Mouse (Mus musculus) forebrain, embryonic 13.5 days (tissue): ENCODE measurements at regions not wholly inside any gene's neighbourhood (a gene's known extent, or its start where the extent isn't known, plus 50 kb on each side); places are given as distances from the start of the nearest gene placed in this dataset.
A peak's percentile ranks its signal among the peaks of the same experiment; 100 is the strongest.

Experiments used
- ATAC-seq: fragments of 200-750 bp; cut with Nextera tagmentation; 2 replicates; pipeline ENCODE4 v1.8.0; 2017
- H3K27ac ChIP-seq: fragments of 300-500 bp; sonication (generic); 2 replicates; pipeline ENCODE4 v1.5.1; 2015; ENCODE audit warnings: inconsistent platforms, mild to moderate bottlenecking, moderate library complexity
- H3K27me3 ChIP-seq: fragments of 300-500 bp; sonication (generic); 2 replicates; pipeline ENCODE4 v1.6.1; 2015; ENCODE audit warnings: mild to moderate bottlenecking, inconsistent platforms
- H3K36me3 ChIP-seq: fragments of 300-500 bp; sonication (generic); 2 replicates; pipeline ENCODE4 v1.6.1; 2015; ENCODE audit warnings: mild to moderate bottlenecking, inconsistent platforms; ENCODE audit not compliant: poor library complexity, severe bottlenecking
- H3K4me1 ChIP-seq: fragments of 300-500 bp; sonication (generic); 2 replicates; pipeline ENCODE4 v1.6.1; 2015; ENCODE audit warnings: inconsistent platforms
- H3K4me2 ChIP-seq: fragments of 300-500 bp; sonication (generic); 2 replicates; pipeline ENCODE4 v1.6.1; 2015; ENCODE audit warnings: inconsistent platforms, mild to moderate bottlenecking, moderate library complexity
- H3K4me3 ChIP-seq: fragments of 300-500 bp; sonication (generic); 2 replicates; pipeline ENCODE4 v1.5.1; 2015; ENCODE audit warnings: mild to moderate bottlenecking, inconsistent platforms
- H3K9ac ChIP-seq: fragments of 300-500 bp; sonication (generic); 2 replicates; pipeline ENCODE4 v1.6.1; 2015; ENCODE audit warnings: mild to moderate bottlenecking, inconsistent platforms
- H3K9me3 ChIP-seq: fragments of 300-500 bp; sonication (generic); replicated peaks from 2 replicates; pipeline ENCODE4 v1.6.1; 2016; ENCODE audit warnings: inconsistent platforms
- WGBS: fragments of 180-500 bp; shearing (Covaris S2); methylation state at CpG from one replicate; pipeline ENCODE4 v1.1.7; 2015; 5-methylcytosine and 5-hydroxymethylcytosine counted together

DNA sequence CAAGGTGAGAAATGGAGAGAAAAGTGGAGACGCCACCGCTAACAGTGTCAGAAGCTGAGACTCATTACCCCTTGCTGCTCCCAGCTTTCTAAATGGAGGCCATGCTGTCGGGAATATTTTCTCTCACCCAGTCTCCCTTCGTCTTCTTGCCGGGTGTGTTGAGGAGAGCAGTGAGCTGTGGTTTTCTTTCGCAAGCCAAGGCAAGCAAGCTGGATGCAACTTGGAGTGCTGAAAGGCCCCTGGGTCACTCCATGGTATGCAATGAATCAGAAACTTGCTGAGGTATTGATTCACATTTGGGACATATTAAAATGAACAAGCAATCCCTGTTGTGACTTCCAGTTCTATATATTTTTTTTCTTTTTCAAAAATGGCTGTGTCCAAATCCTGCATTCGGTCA lies 308.8 kb upstream of the Sox9 start:
- Histone ChIP-seq H3K4me3 (no peak overlapping the region), H3K9ac (no peak overlapping the region), H3K36me3 (no peaks in the 10 kb centered on the region), H3K27ac (no peak overlapping the region), H3K9me3 (no peaks in the 10 kb centered on the region), H3K27me3 (no peaks in the 10 kb centered on the region), H3K4me2 (no peak overlapping the region), H3K4me1 (no peaks in the 10 kb centered on the region)
- WGBS, result 88% methylated on average over 7 of the region's 7 CpGs
- ATAC-seq, result no peak

DNA sequence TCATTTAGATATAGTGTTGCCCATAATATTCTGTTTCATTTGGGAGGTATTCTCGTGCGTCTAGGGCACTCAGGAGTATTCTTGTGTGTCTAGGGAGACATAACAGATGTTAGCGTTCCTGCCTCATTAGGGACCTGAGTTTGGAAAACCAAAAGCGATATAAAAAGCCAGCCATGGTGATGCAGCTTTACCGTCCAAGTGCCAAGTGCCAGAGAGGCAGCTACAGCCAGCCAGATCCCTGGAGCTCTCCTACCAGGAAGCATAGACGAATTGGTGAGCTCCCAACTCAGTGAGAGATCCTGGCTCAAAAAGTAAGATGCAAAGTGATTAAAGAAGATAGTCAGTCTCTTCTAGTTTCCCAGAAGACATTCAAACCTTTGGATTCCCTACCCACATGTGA lies 308.3 kb upstream of the Sox9 start:
- Histone ChIP-seq H3K27ac (no peak overlapping the region), H3K27me3 (no peaks in the 10 kb centered on the region), H3K4me3 (no peak overlapping the region), H3K4me1 (no peaks in the 10 kb centered on the region), H3K9ac (no peak overlapping the region), H3K4me2 (no peak overlapping the region), H3K9me3 (no peaks in the 10 kb centered on the region), H3K36me3 (no peaks in the 10 kb centered on the region)
- ATAC-seq, result no peak
- 81% methylated on average over 6 of the region's 6 CpGs for WGBS

DNA sequence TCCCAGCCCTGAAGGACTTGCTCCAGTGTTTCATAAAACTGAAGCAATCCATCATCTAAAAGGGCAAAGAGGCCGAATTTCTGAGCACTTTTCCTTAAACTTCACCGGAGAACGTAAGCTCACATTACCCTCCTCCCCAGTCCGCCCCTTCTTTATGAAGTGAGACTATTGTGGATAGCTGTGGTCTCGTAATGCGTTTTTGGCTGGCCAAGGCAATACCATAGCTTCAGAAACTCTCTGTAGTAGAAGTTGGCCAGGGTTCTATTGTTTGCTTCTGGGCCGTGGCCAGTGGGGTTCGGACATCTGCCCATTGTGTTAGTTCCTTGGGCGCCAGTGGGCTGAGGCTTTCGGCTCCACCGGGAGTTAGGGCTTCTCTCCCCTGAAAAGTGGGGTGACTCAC lies 301.7 kb upstream of the Sox9 start:
- 0 out of 2 replicates have a peak, but pooled peaks have one; percentile 38 for ATAC-seq
- Histone ChIP-seq H3K36me3 (no peaks in the 10 kb centered on the region), H3K9ac (no peak overlapping the region), H3K27me3 (no peaks in the 10 kb centered on the region), H3K27ac (no peak overlapping the region), H3K4me1 (peaks cover 4% of the 10 kb centered on the region), H3K4me3 (no peak overlapping the region), H3K4me2 (peak overlapping the region; percentile 18; the same call in 1 of the 2 replicates), H3K9me3 (no peaks in the 10 kb centered on the region)
- 75% methylated on average over 11 of the region's 11 CpGs for WGBS

DNA sequence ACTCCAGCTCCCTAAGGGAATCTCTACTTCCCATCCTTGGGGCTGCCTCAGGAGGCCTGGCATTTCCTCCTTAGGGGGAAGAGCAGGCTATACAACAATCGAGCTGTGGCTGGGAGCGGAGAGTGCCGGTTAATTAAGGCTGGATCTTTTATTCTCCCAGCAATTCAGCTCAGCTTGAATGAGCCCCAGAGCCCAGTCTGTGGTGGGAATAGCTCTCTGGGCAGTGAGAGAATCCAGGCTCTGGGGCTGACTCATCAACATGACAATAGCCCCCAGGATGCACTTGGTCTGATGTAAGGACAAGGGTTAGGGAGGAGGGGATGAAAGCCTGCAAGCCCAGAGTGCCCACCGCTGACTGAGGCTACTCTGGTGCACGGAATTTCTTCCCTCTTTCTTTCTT lies 280.2 kb upstream of the Sox9 start:
- peak overlapping the region; percentile 21 for H3K4me2 ChIP-seq
- H3K27me3 ChIP-seq, result no peaks in the 10 kb centered on the region
- peak; percentile 98 for ATAC-seq
- no peaks in the 10 kb centered on the region for H3K9me3 ChIP-seq
- 0 out of 2 replicates have a peak overlapping the region, but pooled peaks have one; percentile 27 for H3K9ac ChIP-seq
- H3K4me3 ChIP-seq, result no peak overlapping the region
- WGBS, result 1% methylated on average over 5 of the region's 5 CpGs
- no peaks in the 10 kb centered on the region for H3K36me3 ChIP-seq
- H3K27ac ChIP-seq, result peak overlapping the region; percentile 71
- peaks cover 34% of the 10 kb centered on the region for H3K4me1 ChIP-seq

DNA sequence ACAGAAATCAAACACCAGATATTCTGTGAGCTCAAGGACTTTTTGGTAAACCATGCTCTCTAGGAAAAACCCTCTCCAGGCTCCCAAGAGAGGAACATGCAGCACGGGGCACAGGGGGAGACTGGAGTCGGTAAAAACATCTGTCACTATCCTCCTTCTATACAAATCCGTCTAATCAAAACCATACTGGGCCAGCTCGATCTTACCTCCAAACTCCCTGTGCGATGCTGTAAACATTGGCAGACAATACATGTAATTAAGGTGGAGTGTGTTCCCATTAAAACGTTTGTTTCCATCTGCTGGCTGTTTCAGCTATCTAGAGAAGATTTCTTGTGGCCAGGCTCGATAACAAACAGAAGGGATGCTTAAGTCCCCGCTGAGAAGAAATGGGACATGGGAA lies 262.9 kb upstream of the Sox9 start:
- no peak overlapping the region for H3K9ac ChIP-seq
- no peaks in the 10 kb centered on the region for H3K36me3 ChIP-seq
- H3K27ac ChIP-seq, result no peak overlapping the region
- no peaks in the 10 kb centered on the region for H3K27me3 ChIP-seq
- no peak for ATAC-seq
- no peaks in the 10 kb centered on the region for H3K9me3 ChIP-seq
- H3K4me1 ChIP-seq, result peaks cover 5% of the 10 kb centered on the region; the same call in 1 of the 2 replicates
- H3K4me3 ChIP-seq, result no peak overlapping the region
- 55% methylated on average over 8 of the region's 8 CpGs for WGBS
- H3K4me2 ChIP-seq, result no peak overlapping the region

DNA sequence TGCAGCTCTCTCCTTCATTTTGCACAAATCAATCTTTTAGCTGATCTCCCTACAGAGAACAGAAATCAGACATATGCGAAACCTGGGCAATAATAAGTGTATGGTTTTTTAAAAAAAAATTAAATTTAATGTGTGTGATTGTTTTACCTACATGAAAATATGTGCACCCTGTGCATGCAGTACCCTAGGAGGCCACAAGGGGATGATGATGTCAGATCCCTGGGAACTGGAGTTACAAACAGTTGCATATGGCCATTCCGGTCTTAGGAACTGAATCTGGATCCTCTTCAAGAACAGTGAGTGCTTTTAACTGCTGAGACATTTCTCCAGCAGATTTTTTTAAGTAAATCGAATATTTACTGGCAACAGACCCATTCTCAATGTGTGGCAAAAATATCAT lies 257.0 kb upstream of the Sox9 start:
- Histone ChIP-seq H3K9me3 (no peaks in the 10 kb centered on the region), H3K4me2 (no peak overlapping the region), H3K27ac (no peak overlapping the region), H3K4me1 (peaks cover under 1% of the 10 kb centered on the region; the same call in 1 of the 2 replicates), H3K36me3 (no peaks in the 10 kb centered on the region), H3K9ac (no peak overlapping the region), H3K4me3 (no peak overlapping the region), H3K27me3 (no peaks in the 10 kb centered on the region)
- 93% methylated on average over 3 of the region's 3 CpGs for WGBS
- no peak for ATAC-seq

DNA sequence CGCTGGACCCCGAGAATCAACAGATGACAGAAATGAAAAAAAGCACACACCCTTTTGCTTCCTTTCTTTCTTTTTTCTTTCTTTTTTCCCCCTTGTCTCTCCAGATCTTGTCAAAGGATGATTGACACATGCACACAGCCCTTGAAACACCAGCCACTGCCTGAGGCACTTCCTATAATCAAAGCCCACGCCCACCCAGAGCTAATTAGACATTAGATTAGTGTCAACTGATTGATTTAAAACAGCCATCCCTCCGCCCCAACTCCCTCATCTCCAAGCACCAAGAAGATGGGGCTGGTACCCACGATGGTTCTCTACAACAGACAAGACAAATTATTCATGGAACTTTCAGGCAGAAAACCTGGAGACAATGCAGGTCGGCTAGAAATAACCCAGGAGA lies 239.5 kb upstream of the Sox9 start:
- Histone ChIP-seq H3K4me3 (no peak overlapping the region), H3K36me3 (no peaks in the 10 kb centered on the region), H3K4me2 (peak overlapping the region; percentile 10; the same call in 1 of the 2 replicates), H3K27ac (no peak overlapping the region; the same call in 1 of the 2 replicates), H3K9ac (no peak overlapping the region), H3K27me3 (no peaks in the 10 kb centered on the region), H3K4me1 (peaks cover 26% of the 10 kb centered on the region), H3K9me3 (no peaks in the 10 kb centered on the region)
- 3% methylated on average over 6 of the region's 6 CpGs for WGBS
- ATAC-seq, result peak; percentile 57; the same call in 1 of the 2 replicates

DNA sequence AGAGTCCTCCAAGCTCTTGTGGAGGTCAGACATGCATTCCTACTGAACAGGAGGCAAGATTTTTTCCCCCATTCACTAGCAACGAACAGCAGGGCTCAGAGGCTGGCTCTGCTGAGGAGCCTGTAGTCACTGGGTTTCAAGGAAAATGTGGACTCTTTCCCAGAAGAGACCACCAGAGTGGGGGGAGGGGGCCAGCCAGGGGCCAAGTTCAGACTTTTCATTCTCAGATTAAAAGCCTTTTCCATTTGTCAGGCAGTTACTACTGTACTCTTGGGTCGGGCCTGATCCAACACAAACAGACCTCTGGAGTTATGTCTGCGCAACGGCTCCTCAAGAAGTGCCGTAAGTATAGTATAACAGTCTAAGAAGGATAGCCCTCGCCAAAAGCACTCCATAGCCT lies 238.6 kb upstream of the Sox9 start:
- 68% methylated on average over 6 of the region's 6 CpGs for WGBS
- no peaks in the 10 kb centered on the region for H3K9me3 ChIP-seq
- H3K27ac ChIP-seq, result no peak overlapping the region
- H3K36me3 ChIP-seq, result no peaks in the 10 kb centered on the region
- peaks cover 26% of the 10 kb centered on the region for H3K4me1 ChIP-seq
- no peak overlapping the region for H3K4me2 ChIP-seq
- H3K4me3 ChIP-seq, result no peak overlapping the region
- no peak for ATAC-seq
- H3K27me3 ChIP-seq, result no peaks in the 10 kb centered on the region
- no peak overlapping the region for H3K9ac ChIP-seq

DNA sequence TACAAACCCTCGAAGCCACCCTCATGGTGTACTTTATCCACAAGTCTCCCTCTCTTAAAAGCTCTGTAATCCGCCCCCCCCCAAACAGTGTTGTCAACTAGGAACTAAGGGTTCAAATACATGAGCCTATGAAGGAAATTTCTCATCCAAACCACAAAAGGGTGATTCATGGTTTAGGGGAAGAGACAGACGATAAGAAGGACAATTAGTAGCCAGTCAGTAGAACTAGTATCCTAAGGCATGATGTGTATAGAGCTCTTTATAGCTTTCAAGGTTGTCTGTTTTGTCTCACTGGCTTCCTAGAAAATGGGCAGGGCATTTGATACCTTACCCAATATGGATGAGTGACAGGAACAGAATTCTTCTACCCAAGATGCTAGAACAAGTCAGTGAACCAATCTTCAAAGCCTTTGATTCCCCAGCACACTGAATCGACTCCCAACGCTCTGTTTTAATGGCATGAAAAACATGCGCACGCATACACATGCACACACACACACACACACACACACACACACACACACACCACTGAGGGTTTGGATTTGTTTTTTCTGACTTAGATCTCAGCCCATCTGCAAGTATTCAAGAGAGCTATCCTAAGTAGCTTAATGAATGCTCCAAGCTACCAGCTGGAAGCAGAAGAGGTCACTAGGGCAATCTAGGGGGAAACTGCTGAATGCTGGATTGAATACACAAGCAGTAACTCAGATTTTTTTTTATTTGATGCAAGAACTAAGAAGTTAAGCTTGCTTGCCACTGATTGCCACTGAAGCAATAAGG lies 236.6 kb upstream of the Sox9 start:
- ATAC-seq, result no peak
- 58% methylated on average over 7 of the region's 7 CpGs for WGBS
- Histone ChIP-seq H3K4me3 (no peak overlapping the region), H3K9me3 (no peaks in the 10 kb centered on the region), H3K4me2 (no peak overlapping the region), H3K27me3 (no peaks in the 10 kb centered on the region), H3K9ac (no peak overlapping the region), H3K4me1 (peaks cover 26% of the 10 kb centered on the region), H3K27ac (no peak overlapping the region), H3K36me3 (no peaks in the 10 kb centered on the region)

DNA sequence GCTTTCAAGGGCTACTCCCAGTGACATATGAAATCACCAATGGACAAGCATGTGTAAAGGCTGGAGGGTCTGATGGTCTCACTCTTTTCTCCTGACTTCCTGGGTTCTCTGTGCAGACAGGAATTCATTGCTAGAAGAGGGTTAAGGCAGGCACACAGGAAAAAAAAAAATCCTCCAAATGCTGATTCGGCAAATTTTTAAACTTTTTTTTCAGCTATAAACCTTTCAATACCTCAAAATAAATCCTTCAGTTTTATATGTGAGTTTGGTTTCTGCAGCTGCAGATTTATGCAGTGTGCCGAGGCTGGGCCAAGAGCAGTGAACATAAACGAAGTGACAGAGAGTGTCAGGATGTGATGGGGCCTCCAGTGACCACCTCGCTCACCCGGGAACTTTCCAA lies 235.9 kb upstream of the Sox9 start:
- H3K4me2 ChIP-seq, result no peak overlapping the region
- WGBS, result 73% methylated on average over 5 of the region's 5 CpGs
- no peak overlapping the region for H3K27ac ChIP-seq

DNA sequence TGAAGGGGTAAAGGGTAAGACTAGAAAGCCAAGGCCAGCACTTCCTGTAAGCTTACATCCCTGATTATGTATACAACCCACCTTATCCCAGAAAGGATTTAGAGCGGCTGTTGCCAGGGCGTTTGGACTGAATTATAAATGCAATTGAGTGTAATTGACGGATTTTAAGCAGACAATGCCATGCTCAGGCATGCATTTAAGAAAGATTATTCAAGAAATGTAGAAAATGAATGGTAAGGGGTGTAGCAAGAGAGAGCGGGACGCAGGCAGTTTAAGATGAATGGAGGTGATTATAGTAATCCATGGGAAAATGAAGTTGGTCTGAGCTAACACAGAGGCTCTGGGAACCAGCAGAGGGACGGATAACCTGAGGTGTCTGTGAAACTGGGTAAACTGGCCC lies 229.2 kb upstream of the Sox9 start:
- Histone ChIP-seq H3K27me3 (no peaks in the 10 kb centered on the region), H3K9me3 (no peaks in the 10 kb centered on the region)

More for the DNA sequence above, 235.9 kb upstream of the Sox9 start:
- Histone ChIP-seq H3K4me3 (no peak overlapping the region), H3K9me3 (no peaks in the 10 kb centered on the region), H3K36me3 (no peaks in the 10 kb centered on the region), H3K27me3 (no peaks in the 10 kb centered on the region), H3K4me1 (peaks cover 26% of the 10 kb centered on the region), H3K9ac (no peak overlapping the region)
- ATAC-seq, result no peak

DNA sequence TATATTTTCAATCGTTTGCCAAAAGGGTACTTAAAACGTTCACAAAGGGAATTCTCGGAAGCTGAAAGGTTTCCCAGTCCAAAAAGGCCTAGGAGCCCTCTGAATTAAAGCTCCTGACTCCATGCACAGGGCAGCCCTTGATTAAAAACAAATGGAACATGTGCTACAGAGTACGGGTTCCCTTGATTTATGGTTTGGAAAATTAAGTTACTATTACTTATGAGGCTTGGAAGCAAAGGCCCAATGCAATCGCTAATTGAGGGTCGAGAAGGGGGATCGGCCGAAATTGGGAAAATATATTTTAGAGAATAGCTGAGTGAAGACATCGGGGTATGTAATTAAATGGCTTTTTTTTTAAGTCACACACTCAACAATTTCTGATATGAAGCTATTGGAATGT lies 219.0 kb upstream of the Sox9 start:
- Histone ChIP-seq H3K4me2 (no peak overlapping the region), H3K9ac (no peak overlapping the region), H3K9me3 (no peaks in the 10 kb centered on the region), H3K4me3 (no peak overlapping the region), H3K27ac (no peak overlapping the region), H3K27me3 (no peaks in the 10 kb centered on the region), H3K36me3 (no peaks in the 10 kb centered on the region), H3K4me1 (peaks cover 7% of the 10 kb centered on the region)
- ATAC-seq, result no peak
- 92% methylated on average over 9 of the region's 9 CpGs for WGBS

More for the DNA sequence above, 229.2 kb upstream of the Sox9 start:
- H3K4me2 ChIP-seq, result no peak overlapping the region
- ATAC-seq, result 0 out of 2 replicates have a peak, but pooled peaks have one; percentile 16
- H3K4me3 ChIP-seq, result no peak overlapping the region
- H3K4me1 ChIP-seq, result peaks cover 15% of the 10 kb centered on the region
- H3K9ac ChIP-seq, result no peak overlapping the region
- 21% methylated on average over 6 of the region's 6 CpGs for WGBS
- H3K36me3 ChIP-seq, result no peaks in the 10 kb centered on the region
- H3K27ac ChIP-seq, result no peak overlapping the region
